Mouse (Mus musculus) heart, embryonic 11.5 days (tissue): Measurements from ENCODE around the gene Fyn. TPM values are rescaled to one million over a fixed set of nuclear protein-coding genes. Genes with fewer than 3 reads are reported as not detected.
A peak's percentile ranks its signal among the peaks of the same experiment; 100 is the strongest.

Experiments
- ATAC-seq: fragments of 200-750 bp; cut with Nextera tagmentation; replicated peaks from 2 replicates; pipeline ENCODE4 v1.8.0; 2017; ENCODE audit warnings: moderate library complexity; ENCODE audit not compliant: insufficient number of reproducible peaks, low FRiP score, low TSS enrichment
- H3K27ac ChIP-seq: fragments of 300-500 bp; sonication (generic); 2 replicates; pipeline ENCODE4 v1.5.1; 2014; ENCODE audit warnings: mild to moderate bottlenecking, low read depth, low read length
- H3K27me3 ChIP-seq: fragments of 300-500 bp; sonication (generic); 2 replicates; pipeline ENCODE4 v1.6.1; 2014; ENCODE audit warnings: mild to moderate bottlenecking, low read length, mixed read lengths; ENCODE audit not compliant: control insufficient read depth, insufficient read depth
- H3K36me3 ChIP-seq: fragments of 300-500 bp; sonication (generic); 2 replicates; pipeline ENCODE4 v1.6.1; 2014; ENCODE audit warnings: mild to moderate bottlenecking, low read length, moderate library complexity, mixed read lengths; ENCODE audit not compliant: control insufficient read depth, insufficient read depth
- H3K4me1 ChIP-seq: fragments of 300-500 bp; sonication (generic); 2 replicates; pipeline ENCODE4 v1.6.1; 2014; ENCODE audit warnings: low read length; ENCODE audit not compliant: control insufficient read depth, insufficient read depth
- H3K4me2 ChIP-seq: fragments of 300-500 bp; sonication (generic); 2 replicates; pipeline ENCODE4 v1.6.1; 2014; ENCODE audit warnings: mild to moderate bottlenecking, moderate library complexity
- H3K4me3 ChIP-seq: fragments of 300-500 bp; sonication (generic); 2 replicates; pipeline ENCODE4 v1.5.1; 2014; ENCODE audit warnings: low read depth, low read length
- H3K9ac ChIP-seq: fragments of 300-500 bp; sonication (generic); 2 replicates; pipeline ENCODE4 v1.6.1; 2014; ENCODE audit warnings: mild to moderate bottlenecking, low read depth, low read length, moderate library complexity
- H3K9me3 ChIP-seq: fragments of 300-500 bp; sonication (generic); replicated peaks from 2 replicates; pipeline ENCODE4 v1.6.1; 2016; ENCODE audit warnings: low read length; ENCODE audit not compliant: control insufficient read depth
- WGBS: fragments of 180-500 bp; shearing (Covaris S2); extraction: QIAGEN DNeasy Blood & Tissue Kit; methylation state at CpG from one replicate; pipeline ENCODE4 v1.1.7; 2014; ENCODE audit not compliant: insufficient replicate concordance; 5-methylcytosine and 5-hydroxymethylcytosine counted together
- polyA plus RNA-seq: library from polyadenylated mRNA; unstranded; fragments of >200 nt; fragmentation: Nextera tagmentation; extraction: Ambion mirVana; gene quantifications from 2 replicates; pipeline ENCODE4 v1.2.1, GENCODE M21; 2014

Gene Fyn
- polyA plus RNA-seq, 1 experiment from 2014 or later = 17.2 TPM

GRCm38 (mm10) chr10:39547369-39548074 is 178.9 kb downstream of the Fyn start:
- Histone ChIP-seq H3K27me3 (no peaks in the 10 kb centered on the region), H3K9ac (no peak overlapping the region), H3K4me2 (no peak overlapping the region), H3K27ac (no peak overlapping the region), H3K36me3 (no peaks in the 10 kb centered on the region), H3K9me3 (no peaks in the 10 kb centered on the region), H3K4me3 (no peak overlapping the region), H3K4me1 (peaks cover 14% of the 10 kb centered on the region)
- 73% methylated on average over 3 of the region's 3 CpGs for WGBS
- no peak for ATAC-seq

- no peak for ATAC-seq
- Histone ChIP-seq H3K27ac (no peak overlapping the region), H3K9ac (no peak overlapping the region), H3K4me2 (no peak overlapping the region), H3K9me3 (no peaks in the 10 kb centered on the region), H3K36me3 (no peaks in the 10 kb centered on the region), H3K4me1 (peaks cover 36% of the 10 kb centered on the region), H3K4me3 (no peak overlapping the region), H3K27me3 (no peaks in the 10 kb centered on the region)
- WGBS = 82% methylated on average over 2 of the region's 2 CpGs
Measured at GRCm38 (mm10) chr10:39550791-39551190, 182.1 kb downstream of the Fyn start.

- H3K4me2 ChIP-seq = no peak overlapping the region
- H3K4me1 ChIP-seq = peaks cover 43% of the 10 kb centered on the region
- no peaks in the 10 kb centered on the region for H3K9me3 ChIP-seq
- H3K27me3 ChIP-seq = no peaks in the 10 kb centered on the region
- no peaks in the 10 kb centered on the region for H3K36me3 ChIP-seq
- WGBS = 75% methylated on average over 9 of the region's 9 CpGs
- H3K27ac ChIP-seq = no peak overlapping the region
- no peak overlapping the region for H3K9ac ChIP-seq
- no peak overlapping the region for H3K4me3 ChIP-seq
- ATAC-seq = no peak
Measured at GRCm38 (mm10) chr10:39551637-39552185, 183.1 kb downstream of the Fyn start.

GRCm38 (mm10) chr10:39552351-39552814 is 183.7 kb downstream of the Fyn start:
- Histone ChIP-seq H3K36me3 (no peaks in the 10 kb centered on the region), H3K27me3 (no peaks in the 10 kb centered on the region), H3K9me3 (no peaks in the 10 kb centered on the region), H3K4me2 (no peak overlapping the region), H3K9ac (peak overlapping the region; percentile 30), H3K4me1 (peaks cover 50% of the 10 kb centered on the region), H3K27ac (peak overlapping the region; percentile 50; the same call in 1 of the 2 replicates), H3K4me3 (no peak overlapping the region)
- no peak for ATAC-seq
- 13% methylated on average over 6 of the region's 6 CpGs for WGBS

GRCm38 (mm10) chr10:39552903-39553302 is 184.2 kb downstream of the Fyn start:
- no peak for ATAC-seq
- Histone ChIP-seq H3K9me3 (no peaks in the 10 kb centered on the region), H3K27ac (no peak overlapping the region; the same call in 1 of the 2 replicates), H3K27me3 (no peaks in the 10 kb centered on the region), H3K4me3 (no peak overlapping the region), H3K4me2 (no peak overlapping the region), H3K4me1 (peaks cover 55% of the 10 kb centered on the region), H3K9ac (no peak overlapping the region), H3K36me3 (no peaks in the 10 kb centered on the region)
- WGBS = 68% methylated on average over 5 of the region's 5 CpGs

- Histone ChIP-seq H3K9me3 (no peaks in the 10 kb centered on the region), H3K36me3 (no peaks in the 10 kb centered on the region), H3K9ac (no peak overlapping the region), H3K27ac (peak overlapping the region; percentile 22), H3K4me3 (no peak overlapping the region), H3K27me3 (no peaks in the 10 kb centered on the region), H3K4me2 (peak overlapping the region; percentile 36), H3K4me1 (peaks cover 75% of the 10 kb centered on the region)
- ATAC-seq = no peak
- 17% methylated on average over 7 of the region's 7 CpGs for WGBS
Measured at GRCm38 (mm10) chr10:39555289-39555715, 186.6 kb downstream of the Fyn start.

GRCm38 (mm10) chr10:39555740-39556139 is 187.1 kb downstream of the Fyn start:
- Histone ChIP-seq H3K27me3 (no peaks in the 10 kb centered on the region), H3K4me1 (peaks cover 75% of the 10 kb centered on the region), H3K36me3 (no peaks in the 10 kb centered on the region), H3K9me3 (no peaks in the 10 kb centered on the region), H3K9ac (no peak overlapping the region), H3K27ac (peak overlapping the region; percentile 22), H3K4me2 (peak overlapping the region; percentile 36), H3K4me3 (no peak overlapping the region)
- 22% methylated on average over 5 of the region's 5 CpGs for WGBS
- ATAC-seq = no peak

- Histone ChIP-seq H3K4me3 (no peak overlapping the region), H3K27me3 (no peaks in the 10 kb centered on the region), H3K9ac (no peak overlapping the region), H3K9me3 (no peaks in the 10 kb centered on the region), H3K4me1 (peaks cover 69% of the 10 kb centered on the region), H3K27ac (peak overlapping the region; percentile 73; the same call in 1 of the 2 replicates), H3K4me2 (no peak overlapping the region), H3K36me3 (no peaks in the 10 kb centered on the region)
- ATAC-seq = no peak
- WGBS = 77% methylated on average over 9 of the region's 9 CpGs
Measured at GRCm38 (mm10) chr10:39557360-39557759, 188.7 kb downstream of the Fyn start.
